Mouse (Mus musculus): ENCODE measurements around the gene Bsn.

DNA sequence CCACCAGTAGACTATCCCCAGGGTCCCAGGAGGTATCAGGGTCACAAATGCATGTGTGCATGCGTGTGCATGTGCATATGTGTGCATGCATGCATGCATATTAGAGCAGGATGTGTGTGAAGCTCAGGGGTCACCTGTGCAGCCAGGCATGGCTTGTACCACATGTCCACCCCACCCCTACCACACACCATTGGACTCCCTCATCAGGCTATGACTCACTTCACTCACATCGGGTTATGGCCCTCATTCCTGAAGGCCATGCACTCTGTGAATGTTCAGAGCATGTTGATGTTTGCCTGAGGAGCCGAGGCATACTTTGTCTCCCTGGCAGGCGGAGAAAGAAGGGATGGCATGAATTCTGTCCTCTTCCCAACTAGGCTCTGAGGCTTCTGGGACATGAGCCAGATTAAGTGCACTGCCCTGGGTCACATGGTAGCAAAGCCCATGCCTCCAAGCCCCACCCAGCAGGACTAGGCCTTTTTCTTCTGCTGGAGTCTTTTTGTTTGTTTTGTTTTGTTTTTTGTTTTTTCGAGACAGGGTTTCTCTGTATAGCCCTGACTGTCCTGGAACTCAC, 17.3 kb downstream of the Bsn start:
- TF ChIP-seq CTCF (IDR thresholded peaks at IDR 0.05; ENCODE audit: low read depth) (no peak), EP300 (IDR thresholded peaks at IDR 0.05; ENCODE audit: low read depth) (no peak)
